Mouse (Mus musculus): ENCODE data around the gene Mnt. TPM values are rescaled to one million over a fixed set of nuclear protein-coding genes. Genes with fewer than 3 reads are reported as not detected.

Mnt gene
- polyA plus RNA-seq, 1 experiment from 2014 or later: 5.0 TPM

DNA sequence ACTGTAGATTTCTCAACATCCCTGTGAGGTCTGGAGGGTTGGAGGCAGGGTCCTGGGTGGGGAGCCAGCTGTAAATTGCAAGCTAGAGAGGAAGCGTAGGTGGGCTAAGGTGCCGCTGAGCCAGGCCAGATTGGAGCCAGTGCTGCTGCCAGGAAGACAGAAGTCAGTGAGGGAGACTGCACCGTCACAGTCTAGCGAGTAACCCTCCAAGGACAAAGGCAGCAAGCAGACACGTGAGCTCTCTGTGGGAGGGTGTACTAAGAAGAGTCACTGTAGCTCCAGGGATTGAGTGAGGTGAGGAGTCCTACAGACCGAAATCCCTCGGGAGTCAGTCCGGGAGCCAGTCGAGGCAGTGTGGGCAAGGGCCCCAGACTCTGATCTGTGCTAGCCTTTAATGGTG is 10.6 kb downstream of the Mnt start:
- no peak overlapping the region for H3K27ac ChIP-seq (ENCODE audit: low read depth, low read length)

DNA sequence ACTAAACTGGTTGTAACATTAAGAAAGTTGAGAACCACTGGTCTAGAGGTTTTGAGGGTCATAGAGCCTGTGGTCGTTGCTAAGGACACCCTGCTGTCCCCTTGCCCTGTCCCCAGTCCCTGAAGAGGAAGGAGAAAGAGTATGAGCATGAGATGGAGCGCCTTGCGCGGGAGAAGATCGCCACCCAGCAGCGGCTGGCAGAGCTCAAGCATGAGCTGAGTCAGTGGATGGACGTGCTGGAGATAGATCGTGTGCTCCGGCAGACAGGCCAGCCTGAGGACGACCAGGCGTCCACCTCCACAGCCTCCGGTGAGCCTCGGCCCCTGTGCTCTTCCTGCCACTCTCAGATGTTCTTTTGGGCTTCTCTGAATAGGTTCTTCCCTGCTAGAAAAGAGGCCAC is 11.3 kb downstream of the Mnt start:
- H3K27ac ChIP-seq (ENCODE audit: low read depth, low read length): no peak overlapping the region
- ATAC-seq (ENCODE audit: low FRiP score): no peak
- H3K27me3 ChIP-seq (ENCODE audit: control insufficient read depth, insufficient read depth, low read length): no peaks in the 10 kb centered on the region
- peaks cover 6% of the 10 kb centered on the region for H3K4me1 ChIP-seq (replicated peaks; ENCODE audit: control insufficient read depth, insufficient read depth, low read length)
- no peaks in the 10 kb centered on the region for H3K36me3 ChIP-seq (ENCODE audit: control insufficient read depth, insufficient read depth, low read length)
- DNase-seq (ENCODE audit: low spot score): no peak
- H3K9me3 ChIP-seq (ENCODE audit: control insufficient read depth, low read length): no peaks in the 10 kb centered on the region
- H3K9ac ChIP-seq (ENCODE audit: low read depth, low read length): no peak overlapping the region
- H3K4me3 ChIP-seq (ENCODE audit: low read depth, low read length): no peak overlapping the region
- 90% methylated on average over 13 of the region's 13 CpGs for WGBS
- no peak overlapping the region for H3K4me2 ChIP-seq (replicated peaks; ENCODE audit: low read depth, low read length)

More for the DNA sequence above, 10.6 kb downstream of the Mnt start:
- no peak for ATAC-seq (ENCODE audit: low FRiP score)
- no peaks in the 10 kb centered on the region for H3K27me3 ChIP-seq (ENCODE audit: control insufficient read depth, insufficient read depth, low read length)
- no peak overlapping the region for H3K4me2 ChIP-seq (replicated peaks; ENCODE audit: low read depth, low read length)
- peaks cover 6% of the 10 kb centered on the region for H3K4me1 ChIP-seq (replicated peaks; ENCODE audit: control insufficient read depth, insufficient read depth, low read length)
- no peaks in the 10 kb centered on the region for H3K36me3 ChIP-seq (ENCODE audit: control insufficient read depth, insufficient read depth, low read length)
- H3K9me3 ChIP-seq (ENCODE audit: control insufficient read depth, low read length): no peaks in the 10 kb centered on the region
- H3K4me3 ChIP-seq (ENCODE audit: low read depth, low read length): no peak overlapping the region
- DNase-seq (ENCODE audit: low spot score): no peak
- 80% methylated on average over 9 of the region's 9 CpGs for WGBS
- no peak overlapping the region for H3K9ac ChIP-seq (ENCODE audit: low read depth, low read length)

DNA sequence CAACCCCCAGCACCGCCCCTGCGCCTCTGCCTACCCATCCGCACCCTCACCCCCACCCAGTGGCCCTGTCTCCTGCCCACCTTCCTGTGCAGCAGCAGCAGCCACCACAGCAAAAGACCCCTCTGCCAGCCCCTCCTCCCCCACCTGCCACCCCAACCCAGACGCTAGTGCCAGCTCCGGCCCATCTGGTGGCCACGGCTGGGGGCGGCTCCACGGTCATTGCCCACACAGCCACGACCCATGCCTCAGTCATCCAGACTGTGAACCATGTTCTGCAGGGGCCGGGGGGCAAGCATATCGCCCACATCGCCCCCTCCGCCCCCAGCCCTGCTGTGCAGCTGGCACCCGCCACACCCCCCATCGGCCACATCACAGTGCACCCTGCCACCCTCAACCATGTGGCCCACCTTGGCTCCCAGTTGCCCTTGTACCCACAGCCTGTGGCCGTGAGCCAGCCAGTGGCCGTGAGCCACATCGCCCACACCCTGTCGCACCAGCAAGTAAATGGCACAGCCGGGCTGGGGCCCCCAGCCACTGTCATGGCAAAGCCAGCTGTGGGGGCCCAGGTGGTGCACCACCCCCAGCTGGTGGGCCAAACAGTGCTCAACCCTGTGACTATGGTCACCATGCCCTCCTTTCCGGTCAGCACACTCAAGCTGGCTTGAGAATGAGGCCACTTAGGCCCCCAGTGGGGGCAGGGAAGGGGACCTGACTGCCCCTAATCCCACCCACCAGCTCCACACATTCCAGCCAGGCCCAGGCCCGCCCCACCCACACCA is 12.1 kb downstream of the Mnt start:
- 90% methylated on average over 22 of the region's 22 CpGs for WGBS
- Histone ChIP-seq H3K9ac (ENCODE audit: low read depth, low read length) (no peak overlapping the region), H3K4me3 (ENCODE audit: low read depth, low read length) (no peak overlapping the region), H3K4me2 (replicated peaks; ENCODE audit: low read depth, low read length) (no peak overlapping the region), H3K27ac (ENCODE audit: low read depth, low read length) (no peak overlapping the region), H3K9me3 (ENCODE audit: control insufficient read depth, low read length) (no peaks in the 10 kb centered on the region), H3K27me3 (ENCODE audit: control insufficient read depth, insufficient read depth, low read length) (no peaks in the 10 kb centered on the region), H3K36me3 (ENCODE audit: control insufficient read depth, insufficient read depth, low read length) (no peaks in the 10 kb centered on the region), H3K4me1 (replicated peaks; ENCODE audit: control insufficient read depth, insufficient read depth, low read length) (peaks cover under 1% of the 10 kb centered on the region; the same call in 1 of the 2 replicates)
- ATAC-seq (ENCODE audit: low FRiP score) (no peak), DNase-seq (ENCODE audit: low spot score) (no peak)

DNA sequence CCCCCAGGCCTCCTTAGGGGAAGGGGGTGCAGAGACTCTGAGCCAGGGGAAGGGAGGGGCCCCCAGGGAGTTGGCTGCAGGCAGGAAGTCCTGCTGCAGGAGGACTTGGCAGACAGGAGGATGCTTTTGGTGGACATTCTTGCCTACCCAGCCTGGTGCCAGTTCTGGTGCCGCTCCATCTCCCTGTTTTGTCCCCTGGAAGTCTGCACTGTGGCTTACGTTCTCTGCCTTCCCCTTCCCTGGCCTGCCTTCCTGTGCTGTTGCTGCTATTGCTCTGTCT is 12.7 kb downstream of the Mnt start:
- DNase-seq (ENCODE audit: low spot score) (no peak), ATAC-seq (ENCODE audit: low FRiP score) (no peak)
- Histone ChIP-seq H3K27me3 (ENCODE audit: control insufficient read depth, insufficient read depth, low read length) (no peaks in the 10 kb centered on the region), H3K9me3 (ENCODE audit: control insufficient read depth, low read length) (no peaks in the 10 kb centered on the region), H3K9ac (ENCODE audit: low read depth, low read length) (no peak overlapping the region), H3K4me3 (ENCODE audit: low read depth, low read length) (no peak overlapping the region), H3K36me3 (ENCODE audit: control insufficient read depth, insufficient read depth, low read length) (no peaks in the 10 kb centered on the region), H3K4me1 (replicated peaks; ENCODE audit: control insufficient read depth, insufficient read depth, low read length) (no peaks in the 10 kb centered on the region; the same call in 1 of the 2 replicates), H3K27ac (ENCODE audit: low read depth, low read length) (no peak overlapping the region), H3K4me2 (replicated peaks; ENCODE audit: low read depth, low read length) (no peak overlapping the region)
- 81% methylated on average over 2 of the region's 2 CpGs for WGBS

DNA sequence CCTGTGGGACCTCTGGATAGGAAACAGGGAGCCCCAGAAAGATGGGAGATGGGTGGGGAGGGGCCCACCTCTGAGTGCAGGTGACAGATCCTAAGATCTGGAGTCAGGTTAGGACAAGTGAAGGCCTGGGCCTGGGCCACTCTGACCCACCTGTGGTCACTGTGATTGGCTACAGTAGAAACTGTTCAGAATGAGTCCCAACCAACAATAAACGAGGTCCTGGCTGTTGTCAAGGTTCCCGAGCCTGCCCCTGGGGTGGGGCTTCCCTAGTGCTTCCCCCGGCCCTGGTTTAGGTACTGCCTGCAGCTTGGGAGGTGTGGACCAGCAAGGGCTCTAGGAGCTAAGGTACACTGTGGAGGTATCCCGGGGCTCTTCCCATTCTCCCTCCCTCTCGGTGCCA is 13.0 kb downstream of the Mnt start:
- Histone ChIP-seq H3K4me2 (replicated peaks; ENCODE audit: low read depth, low read length) (no peak overlapping the region), H3K27ac (ENCODE audit: low read depth, low read length) (no peak overlapping the region), H3K27me3 (ENCODE audit: control insufficient read depth, insufficient read depth, low read length) (no peaks in the 10 kb centered on the region), H3K4me3 (ENCODE audit: low read depth, low read length) (no peak overlapping the region), H3K4me1 (replicated peaks; ENCODE audit: control insufficient read depth, insufficient read depth, low read length) (no peaks in the 10 kb centered on the region; the same call in 1 of the 2 replicates), H3K9me3 (ENCODE audit: control insufficient read depth, low read length) (no peaks in the 10 kb centered on the region), H3K9ac (ENCODE audit: low read depth, low read length) (no peak overlapping the region), H3K36me3 (ENCODE audit: control insufficient read depth, insufficient read depth, low read length) (no peaks in the 10 kb centered on the region)
- 70% methylated on average over 5 of the region's 5 CpGs for WGBS
- ATAC-seq (ENCODE audit: low FRiP score): no peak
- DNase-seq (ENCODE audit: low spot score): no peak

DNA sequence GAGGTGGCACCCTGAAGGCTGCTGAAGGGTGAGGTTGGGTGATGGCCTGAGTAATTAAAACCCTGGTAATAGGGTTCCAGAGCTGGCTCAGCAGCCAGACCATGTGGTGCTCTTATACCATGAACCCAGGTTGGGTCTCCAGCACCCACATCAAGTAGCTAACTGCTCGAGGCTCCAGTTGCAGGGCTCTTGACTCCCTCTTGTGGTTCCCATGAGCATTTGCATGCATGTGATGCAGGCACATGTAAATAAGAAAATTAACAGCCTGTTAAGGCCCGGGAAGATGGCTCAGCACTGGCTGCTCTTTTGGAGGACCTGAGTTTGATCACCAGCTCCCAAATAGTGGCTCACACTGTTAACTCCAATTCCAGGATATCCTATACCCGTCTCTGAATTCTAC is 15.1 kb downstream of the Mnt start:
- ATAC-seq (ENCODE audit: low FRiP score) (no peak), DNase-seq (ENCODE audit: low spot score) (no peak)
- Histone ChIP-seq H3K9me3 (ENCODE audit: control insufficient read depth, low read length) (no peaks in the 10 kb centered on the region), H3K4me2 (replicated peaks; ENCODE audit: low read depth, low read length) (no peak overlapping the region), H3K27me3 (ENCODE audit: control insufficient read depth, insufficient read depth, low read length) (no peaks in the 10 kb centered on the region), H3K4me1 (replicated peaks; ENCODE audit: control insufficient read depth, insufficient read depth, low read length) (no peaks in the 10 kb centered on the region; the same call in 1 of the 2 replicates), H3K9ac (ENCODE audit: low read depth, low read length) (no peak overlapping the region), H3K4me3 (ENCODE audit: low read depth, low read length) (no peak overlapping the region), H3K27ac (ENCODE audit: low read depth, low read length) (no peak overlapping the region), H3K36me3 (ENCODE audit: control insufficient read depth, insufficient read depth, low read length) (no peaks in the 10 kb centered on the region)
- 81% methylated on average over 3 of the region's 3 CpGs for WGBS

DNA sequence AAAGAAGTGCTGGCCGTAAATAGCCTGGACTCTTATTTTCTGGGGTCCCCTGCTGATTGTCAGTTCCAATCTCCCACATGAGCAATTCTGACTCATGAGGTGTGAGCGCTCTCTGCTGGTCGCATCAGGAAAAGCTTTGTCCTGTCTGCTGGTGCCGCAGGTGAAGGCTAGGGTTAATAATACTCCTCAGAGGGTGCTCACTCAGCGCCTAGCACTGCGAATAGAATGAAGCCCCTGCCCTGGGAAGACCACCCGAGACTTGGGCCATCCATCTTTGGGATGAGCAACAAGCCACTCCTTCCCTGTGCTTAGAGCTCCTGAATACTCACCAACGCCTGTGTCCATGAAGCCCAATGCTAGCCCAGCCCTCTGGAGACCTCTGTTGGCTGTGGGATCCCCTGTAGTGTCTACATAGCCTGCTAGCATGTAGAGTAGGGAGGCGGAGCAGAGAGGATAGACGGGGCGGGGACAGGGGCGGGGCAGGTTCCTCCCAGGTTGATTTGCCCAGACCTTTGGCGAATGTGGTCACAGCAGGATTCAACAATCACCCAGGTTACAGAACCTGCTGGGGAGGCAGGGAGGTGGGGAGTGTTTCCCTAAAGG is 17.3 kb downstream of the Mnt start:
- peak; percentile 72 for ATAC-seq (ENCODE audit: low FRiP score)

DNA sequence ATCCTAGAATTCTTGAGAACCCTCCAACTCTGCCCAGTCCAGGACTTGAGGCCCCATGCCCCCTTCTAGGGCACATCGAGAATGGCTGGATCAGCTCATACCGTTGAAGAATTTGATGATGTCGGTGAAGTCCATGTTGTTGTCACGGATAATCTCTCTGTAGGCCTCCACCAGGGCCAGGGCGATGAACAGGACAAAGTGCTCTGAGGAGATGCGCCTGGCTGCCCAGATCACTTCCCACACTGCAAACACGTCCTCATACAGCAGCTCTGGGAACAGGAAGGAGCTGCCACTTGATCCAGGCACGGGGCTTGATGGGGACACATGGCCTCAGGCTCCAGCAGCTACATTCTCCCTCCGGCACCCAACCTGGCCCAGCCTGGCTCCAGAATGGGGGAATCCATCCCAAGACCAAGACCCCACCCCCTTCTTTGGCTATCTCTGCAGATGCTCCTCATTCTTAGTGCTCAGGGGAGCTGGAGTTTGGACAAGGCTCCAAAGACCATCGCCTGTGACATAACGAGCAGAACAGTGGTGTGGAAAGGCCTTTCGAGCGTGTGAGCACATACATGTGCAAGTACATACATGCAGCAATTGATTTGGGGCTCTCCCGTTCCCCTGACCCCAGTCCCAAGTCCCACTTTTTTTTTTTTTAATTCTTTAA is 20.4 kb downstream of the Mnt start:
- H3K4me2 ChIP-seq (replicated peaks; ENCODE audit: low read depth, low read length): no peak overlapping the region
- H3K36me3 ChIP-seq (ENCODE audit: control insufficient read depth, insufficient read depth, low read length): no peaks in the 10 kb centered on the region
- H3K4me1 ChIP-seq (replicated peaks; ENCODE audit: control insufficient read depth, insufficient read depth, low read length): no peaks in the 10 kb centered on the region
- no peaks in the 10 kb centered on the region for H3K9me3 ChIP-seq (ENCODE audit: control insufficient read depth, low read length)
- no peak overlapping the region for H3K9ac ChIP-seq (ENCODE audit: low read depth, low read length)
- 87% methylated on average over 14 of the region's 14 CpGs for WGBS
- no peak overlapping the region for H3K27ac ChIP-seq (ENCODE audit: low read depth, low read length)
- ATAC-seq (ENCODE audit: low FRiP score) (no peak), DNase-seq (ENCODE audit: low spot score) (no peak)
- H3K27me3 ChIP-seq (ENCODE audit: control insufficient read depth, insufficient read depth, low read length): no peaks in the 10 kb centered on the region
- no peak overlapping the region for H3K4me3 ChIP-seq (ENCODE audit: low read depth, low read length)

More for the DNA sequence above, 17.3 kb downstream of the Mnt start:
- H3K4me2 ChIP-seq (replicated peaks; ENCODE audit: low read depth, low read length): no peak overlapping the region
- H3K4me3 ChIP-seq (ENCODE audit: low read depth, low read length): no peak overlapping the region
- DNase-seq (ENCODE audit: low spot score): peak; percentile 84
- H3K9me3 ChIP-seq (ENCODE audit: control insufficient read depth, low read length): no peaks in the 10 kb centered on the region
- no peaks in the 10 kb centered on the region for H3K27me3 ChIP-seq (ENCODE audit: control insufficient read depth, insufficient read depth, low read length)
- H3K27ac ChIP-seq (ENCODE audit: low read depth, low read length): no peak overlapping the region
- no peak overlapping the region for H3K9ac ChIP-seq (ENCODE audit: low read depth, low read length)
- H3K4me1 ChIP-seq (replicated peaks; ENCODE audit: control insufficient read depth, insufficient read depth, low read length): no peaks in the 10 kb centered on the region
- H3K36me3 ChIP-seq (ENCODE audit: control insufficient read depth, insufficient read depth, low read length): no peaks in the 10 kb centered on the region
- whole genome bisulfite sequencing: 4% methylated on average over 13 of the region's 13 CpGs

DNA sequence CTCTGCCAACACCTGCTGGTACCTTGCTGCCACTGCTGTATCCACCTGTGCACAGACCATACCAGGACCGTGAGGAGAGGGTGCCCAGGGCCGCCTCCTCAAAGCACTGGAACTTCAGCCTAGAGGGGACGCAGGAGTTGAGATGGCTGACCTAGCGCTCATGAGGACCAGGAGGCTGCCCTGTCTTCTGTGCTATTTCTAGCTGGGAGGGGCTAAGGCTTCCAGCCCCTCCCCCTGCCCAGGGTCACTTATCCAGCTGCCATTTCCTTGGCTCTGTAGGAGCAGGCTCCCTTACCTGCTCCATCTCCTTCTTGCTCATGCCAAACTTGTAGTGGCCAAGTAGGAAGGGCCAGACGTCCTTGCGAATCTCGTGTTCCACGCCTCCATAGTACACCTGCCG is 27.0 kb downstream of the Mnt start:
- H3K4me3 ChIP-seq (ENCODE audit: low read depth, low read length): no peak overlapping the region
- no peak overlapping the region for H3K9ac ChIP-seq (ENCODE audit: low read depth, low read length)
- no peaks in the 10 kb centered on the region for H3K27me3 ChIP-seq (ENCODE audit: control insufficient read depth, insufficient read depth, low read length)
- H3K4me2 ChIP-seq (replicated peaks; ENCODE audit: low read depth, low read length): no peak overlapping the region
- DNase-seq (ENCODE audit: low spot score) (no peak), ATAC-seq (ENCODE audit: low FRiP score) (no peak)
- no peaks in the 10 kb centered on the region for H3K9me3 ChIP-seq (ENCODE audit: control insufficient read depth, low read length)
- no peaks in the 10 kb centered on the region for H3K4me1 ChIP-seq (replicated peaks; ENCODE audit: control insufficient read depth, insufficient read depth, low read length)
- no peaks in the 10 kb centered on the region for H3K36me3 ChIP-seq (ENCODE audit: control insufficient read depth, insufficient read depth, low read length)
- WGBS: 85% methylated on average over 9 of the region's 9 CpGs
- no peak overlapping the region for H3K27ac ChIP-seq (ENCODE audit: low read depth, low read length)

Measured in hindbrain, embryonic 11.5 days (tissue).